Mouse (Mus musculus): ENCODE measurements around the gene Gal3st2c. TPM values are rescaled to one million over a fixed set of nuclear protein-coding genes. Genes with fewer than 3 reads are reported as not detected.

Gal3st2c gene
- 0.01 TPM in 1 of 2 replicates, not detected in the other for polyA plus RNA-seq (2012; rRNA removed)

DNA sequence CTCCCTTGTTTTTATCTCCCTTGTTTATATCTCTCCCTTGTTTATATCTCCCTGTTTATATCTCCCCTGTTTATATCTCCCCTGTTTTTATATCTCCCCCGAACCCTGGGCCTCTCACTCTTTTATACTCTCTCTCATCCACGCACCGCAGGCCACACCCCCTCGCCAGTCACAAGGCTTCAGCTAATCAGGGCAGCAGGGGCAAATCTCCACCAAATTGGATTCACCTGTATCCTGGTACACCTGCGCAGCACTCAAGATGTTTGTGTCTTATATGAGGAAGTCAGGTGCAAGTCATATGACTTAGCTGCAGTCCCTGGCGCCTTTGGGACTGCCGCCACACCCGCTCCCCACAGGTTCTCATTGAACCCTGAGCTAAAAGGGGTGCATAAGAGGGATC, at the start of gene Gal3st2c:
TSS of gene Gal3st2c (plus strand) at position 301 of the 400 bp plus-strand sequence.

GRCm38 (mm10) chr1:94020151-94020550, 29.8 kb downstream of the Gal3st2c start, which contains the start of gene Neu4:
TSS of gene Neu4 (plus strand) at chr1:94020451.

GRCm38 (mm10) chr1:94052373-94052772, 62.1 kb downstream of the Gal3st2c start, which contains the start of gene Pdcd1:
TSS of gene Pdcd1 (minus strand) at chr1:94052553.

Other genes with a start within 250 kb of the Gal3st2c start
- gene Atg4b, start 239.0 kb upstream of the Gal3st2c start, polyA plus RNA-seq (2012; rRNA removed) = 71.3 and 72.7 TPM in 2 replicates
- 35.8 and 41.4 TPM in 2 replicates for gene Thap4, start 235.6 kb upstream of the Gal3st2c start, polyA plus RNA-seq (2012; rRNA removed)
- 288 and 293 TPM in 2 replicates for gene Dtymk, start 188.6 kb upstream of the Gal3st2c start, polyA plus RNA-seq (2012; rRNA removed)
- gene Ing5, start 186.5 kb upstream of the Gal3st2c start, polyA plus RNA-seq (2012; rRNA removed) = 17.4 and 27.6 TPM in 2 replicates
- gene D2hgdh, start 165.6 kb upstream of the Gal3st2c start, polyA plus RNA-seq (2012; rRNA removed) = 14.8 and 19.2 TPM in 2 replicates
- gene Gal3st2, start 129.2 kb upstream of the Gal3st2c start, polyA plus RNA-seq (2012; rRNA removed) = 0.06 and 0.12 TPM in 2 replicates
- gene Gal3st2b, start 72.2 kb upstream of the Gal3st2c start, polyA plus RNA-seq (2012; rRNA removed) = 0.06 TPM in 1 of 2 replicates, not detected in the other
- not detected in 2 replicates for gene Neu4, start 29.9 kb downstream of the Gal3st2c start, polyA plus RNA-seq (2012; rRNA removed)
- gene Pdcd1, start 62.0 kb downstream of the Gal3st2c start, polyA plus RNA-seq (2012; rRNA removed) = 0.05 TPM in 1 of 2 replicates, not detected in the other

Data from central nervous system, embryonic 11.5 days (tissue).